Mouse (Mus musculus) liver, embryonic 13.5 days (tissue): ENCODE measurements around the gene U2af2. TPM values are rescaled to one million over a fixed set of nuclear protein-coding genes. Genes with fewer than 3 reads are reported as not detected.

Experiments
- ATAC-seq: fragments of 200-750 bp; cut with Nextera tagmentation; 2 replicates; pipeline ENCODE4 v1.8.0; 2017; ENCODE audit warnings: low read depth, mild to moderate bottlenecking, moderate number of reproducible peaks, moderate library complexity
- DNase-seq: peaks from one replicate; pipeline ENCODE4 v3.0.0; 2022
- H3K27ac ChIP-seq: fragments of 300-500 bp; sonication (generic); 2 replicates; pipeline ENCODE4 v1.5.1; 2015; ENCODE audit warnings: moderate library complexity, mild to moderate bottlenecking, inconsistent platforms
- H3K27me3 ChIP-seq: fragments of 300-500 bp; sonication (generic); 2 replicates; pipeline ENCODE4 v1.6.1; 2015; ENCODE audit warnings: mild to moderate bottlenecking, inconsistent platforms
- H3K36me3 ChIP-seq: fragments of 300-500 bp; sonication (generic); 2 replicates; pipeline ENCODE4 v1.6.1; 2015; ENCODE audit warnings: mild to moderate bottlenecking, inconsistent platforms
- H3K4me1 ChIP-seq: fragments of 300-500 bp; sonication (generic); replicated peaks from 2 replicates; pipeline ENCODE4 v1.6.1; 2015; ENCODE audit warnings: inconsistent platforms
- H3K4me2 ChIP-seq: fragments of 300-500 bp; sonication (generic); 2 replicates; pipeline ENCODE4 v1.6.1; 2015; ENCODE audit warnings: inconsistent platforms, mild to moderate bottlenecking, moderate library complexity
- H3K4me3 ChIP-seq: fragments of 300-500 bp; sonication (generic); replicated peaks from 2 replicates; pipeline ENCODE4 v1.5.1; 2015; ENCODE audit warnings: mild to moderate bottlenecking, inconsistent platforms
- H3K9ac ChIP-seq: fragments of 300-500 bp; sonication (generic); 2 replicates; pipeline ENCODE4 v1.6.1; 2015; ENCODE audit warnings: mild to moderate bottlenecking, inconsistent platforms
- H3K9me3 ChIP-seq: fragments of 300-500 bp; sonication (generic); replicated peaks from 2 replicates; pipeline ENCODE4 v1.6.1; 2016; ENCODE audit warnings: inconsistent platforms
- WGBS: fragments of 180-500 bp; shearing (Covaris S2); methylation state at CpG from one replicate; pipeline ENCODE4 v1.1.7; 2015; ENCODE audit not compliant: insufficient replicate concordance; 5-methylcytosine and 5-hydroxymethylcytosine counted together
- polyA plus RNA-seq: library from polyadenylated mRNA; unstranded; fragments of >200 nt; fragmentation: Nextera tagmentation; extraction: Ambion mirVana; gene quantifications from 2 replicates; pipeline ENCODE4 v1.2.1, GENCODE M21; 2015

The U2af2 gene
- polyA plus RNA-seq, 1 experiment from 2014 or later: 79.1 TPM

DNA sequence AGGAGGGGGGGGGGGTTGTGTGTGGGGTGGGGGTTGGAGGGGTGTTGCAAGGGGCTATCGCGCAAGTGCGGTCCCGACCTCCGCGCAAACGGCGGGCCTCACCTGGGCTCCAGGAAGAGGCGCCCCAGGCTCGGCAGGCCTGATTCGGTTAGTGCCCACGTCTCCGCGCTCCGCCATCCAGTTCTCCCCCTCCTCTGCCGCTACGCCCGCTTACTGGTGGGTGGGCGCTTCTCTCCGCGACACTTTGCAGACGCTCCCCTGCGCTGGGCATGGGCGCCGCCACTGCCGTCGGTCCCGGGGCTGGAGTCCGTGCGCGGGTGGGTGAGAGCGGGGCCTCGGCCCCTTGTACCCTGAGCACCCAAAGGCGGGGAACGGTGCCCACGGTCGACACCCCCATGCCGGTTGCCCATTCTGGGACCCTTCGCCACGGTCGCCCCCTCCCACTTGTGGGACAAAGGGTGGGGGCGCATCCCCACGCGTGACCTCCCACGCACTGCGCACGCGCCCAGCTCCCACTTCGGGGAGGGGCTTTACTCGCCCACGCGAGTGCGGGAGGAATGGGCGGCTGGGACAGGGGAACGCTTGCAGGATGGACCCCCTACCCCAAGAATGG, 5.2 kb upstream of the U2af2 start:
- Histone ChIP-seq H3K9ac (no peak overlapping the region), H3K4me1 (peaks cover 44% of the 10 kb centered on the region), H3K27me3 (peaks cover 78% of the 10 kb centered on the region), H3K36me3 (no peaks in the 10 kb centered on the region), H3K9me3 (no peaks in the 10 kb centered on the region), H3K4me2 (peak overlapping the region; percentile 55), H3K4me3 (peak overlapping the region; percentile 40), H3K27ac (no peak overlapping the region)
- WGBS: 5% methylated on average over 49 of the region's 55 CpGs
- DNase-seq (no peak), ATAC-seq (no peak)

DNA sequence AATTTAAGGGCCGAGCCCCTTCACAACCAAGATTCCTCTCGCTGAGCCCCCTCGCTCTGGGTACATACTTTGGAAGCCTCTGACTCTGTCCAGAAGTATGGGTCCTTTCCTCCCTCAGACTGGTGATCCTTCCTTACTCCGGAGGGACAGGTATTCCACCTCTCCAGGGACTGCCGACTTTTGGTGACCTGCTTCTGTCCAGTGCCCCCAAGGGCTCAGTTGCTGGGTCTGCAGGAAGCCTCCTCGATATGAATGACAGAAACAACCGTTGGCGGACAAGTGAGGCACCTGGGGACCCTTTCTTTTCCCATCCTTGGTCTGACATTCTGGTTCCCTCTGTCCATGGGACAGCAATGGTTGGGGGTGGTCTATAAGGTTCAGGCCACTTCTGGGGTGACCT, 4.6 kb upstream of the U2af2 start:
- Histone ChIP-seq H3K4me3 (no peak overlapping the region; the same call in 1 of the 2 replicates), H3K9ac (no peak overlapping the region)
- ATAC-seq: no peak

DNA sequence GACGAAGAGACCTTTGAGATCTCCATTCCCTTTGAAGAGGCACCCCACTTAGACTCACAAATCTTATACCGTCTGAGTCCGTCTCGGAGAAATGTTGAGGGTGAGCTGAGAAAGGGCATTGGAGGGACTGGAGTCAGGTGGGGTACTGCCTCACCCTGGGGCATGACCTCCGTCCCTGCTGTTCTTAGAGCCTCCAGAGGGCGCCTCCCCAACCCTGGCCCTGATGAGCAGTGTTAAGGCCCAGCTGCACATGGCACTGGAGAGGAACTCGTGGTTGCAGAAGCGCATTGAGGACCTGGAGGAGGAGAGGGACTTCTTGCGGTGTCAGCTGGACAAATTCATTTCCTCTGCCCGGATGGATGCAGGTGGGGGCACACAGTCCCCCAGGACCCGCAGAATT, 4.1 kb upstream of the U2af2 start:
- ATAC-seq (no peak), DNase-seq (no peak)
- H3K4me3 ChIP-seq: no peak overlapping the region
- H3K9me3 ChIP-seq: no peaks in the 10 kb centered on the region
- no peaks in the 10 kb centered on the region for H3K36me3 ChIP-seq
- H3K4me1 ChIP-seq: peaks cover 34% of the 10 kb centered on the region
- H3K4me2 ChIP-seq: no peak overlapping the region
- H3K27ac ChIP-seq: no peak overlapping the region
- H3K9ac ChIP-seq: no peak overlapping the region
- H3K27me3 ChIP-seq: peaks cover 67% of the 10 kb centered on the region
- 23% methylated on average over 11 of the region's 11 CpGs for WGBS

More for the DNA sequence above, 4.6 kb upstream of the U2af2 start:
- Histone ChIP-seq H3K27me3 (peaks cover 72% of the 10 kb centered on the region), H3K4me1 (peaks cover 37% of the 10 kb centered on the region), H3K27ac (no peak overlapping the region), H3K4me2 (peak overlapping the region; percentile 55), H3K9me3 (no peaks in the 10 kb centered on the region), H3K36me3 (no peaks in the 10 kb centered on the region)
- no peak for DNase-seq
- 31% methylated on average over 8 of the region's 8 CpGs for WGBS

DNA sequence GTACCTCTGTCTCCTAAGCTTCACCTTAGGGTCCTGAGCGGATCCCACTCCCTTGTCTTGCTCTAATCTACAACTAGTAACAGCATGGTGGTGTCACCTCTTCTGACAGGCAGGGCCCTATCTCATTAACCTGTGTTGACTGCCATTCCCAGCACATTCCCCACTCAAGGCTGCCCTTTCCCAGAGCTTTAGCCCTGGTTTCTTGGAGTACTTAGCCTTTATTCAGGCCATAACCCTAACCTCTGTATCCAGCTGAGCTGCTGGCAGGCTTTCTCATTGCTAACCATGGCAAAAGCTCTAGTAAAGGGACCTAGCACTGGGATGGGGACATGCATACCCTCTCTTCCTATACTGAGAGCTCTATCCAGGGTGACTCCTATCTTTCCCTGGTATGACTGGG, 3.3 kb upstream of the U2af2 start:
- H3K4me3 ChIP-seq: no peak overlapping the region
- ATAC-seq: no peak
- H3K4me1 ChIP-seq: peaks cover 33% of the 10 kb centered on the region
- H3K4me2 ChIP-seq: no peak overlapping the region
- DNase-seq: no peak
- WGBS: 77% methylated on average over 1 of the region's 1 CpGs
- no peaks in the 10 kb centered on the region for H3K9me3 ChIP-seq
- H3K27ac ChIP-seq: no peak overlapping the region
- peaks cover 59% of the 10 kb centered on the region for H3K27me3 ChIP-seq
- no peaks in the 10 kb centered on the region; the same call in 1 of the 2 replicates for H3K36me3 ChIP-seq
- H3K9ac ChIP-seq: no peak overlapping the region

DNA sequence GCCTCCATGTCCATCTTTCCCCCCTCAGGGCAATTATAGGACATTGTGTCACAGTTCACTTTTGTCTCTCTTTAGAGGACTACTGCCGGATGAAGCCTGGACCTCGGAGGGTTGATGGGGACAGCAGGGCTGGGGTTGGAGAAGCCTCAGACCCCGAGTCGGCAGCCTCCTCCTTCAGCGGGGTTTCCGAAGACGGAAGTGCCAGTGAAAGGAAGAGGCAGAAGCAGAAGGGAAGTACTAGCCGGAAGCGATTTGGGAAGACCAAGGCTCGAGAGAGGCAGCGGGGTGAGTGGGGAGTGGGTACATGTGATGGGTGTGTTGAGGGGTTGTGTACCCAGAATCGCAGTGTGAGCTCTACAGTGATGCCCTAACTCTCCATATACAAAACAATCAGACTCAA, 2.5 kb upstream of the U2af2 start:
- Histone ChIP-seq H3K36me3 (peaks cover 4% of the 10 kb centered on the region; the same call in 1 of the 2 replicates), H3K27ac (no peak overlapping the region), H3K9ac (peak overlapping the region; percentile 92; the same call in 1 of the 2 replicates), H3K4me2 (peak overlapping the region; percentile 98), H3K9me3 (no peaks in the 10 kb centered on the region), H3K4me3 (no peak overlapping the region), H3K4me1 (peaks cover 35% of the 10 kb centered on the region), H3K27me3 (peaks cover 51% of the 10 kb centered on the region)
- ATAC-seq (no peak), DNase-seq (no peak)
- 81% methylated on average over 12 of the region's 12 CpGs for WGBS

DNA sequence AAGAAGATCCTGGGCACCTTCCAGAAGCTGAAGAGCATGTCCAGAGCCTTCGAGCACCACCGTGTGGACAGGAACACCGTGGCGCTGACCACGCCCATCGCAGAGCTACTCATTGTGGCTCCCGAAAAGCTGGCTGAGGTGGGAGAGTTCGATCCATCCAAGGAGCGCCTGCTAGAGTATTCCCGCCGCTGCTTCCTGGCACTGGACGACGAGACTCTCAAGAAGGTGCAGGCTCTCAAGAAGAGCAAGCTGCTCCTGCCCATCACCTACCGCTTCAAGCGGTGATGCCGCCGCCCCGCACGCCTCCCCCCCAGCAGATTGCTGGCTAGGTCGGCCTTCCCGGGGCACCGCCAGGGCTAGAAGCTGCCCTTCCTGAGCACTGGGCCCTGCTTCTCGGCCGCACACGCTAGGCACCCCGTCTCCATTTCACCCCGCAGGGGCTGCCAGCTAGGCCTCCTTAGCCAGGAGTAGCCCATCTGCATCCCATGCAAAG, 1.7 kb upstream of the U2af2 start:
- peaks cover 42% of the 10 kb centered on the region for H3K4me1 ChIP-seq
- H3K36me3 ChIP-seq: peaks cover 5% of the 10 kb centered on the region; the same call in 1 of the 2 replicates
- H3K4me2 ChIP-seq: peak overlapping the region; percentile 98
- H3K27me3 ChIP-seq: peaks cover 42% of the 10 kb centered on the region
- H3K9ac ChIP-seq: peak overlapping the region; percentile 92
- peak overlapping the region; percentile 82 for H3K4me3 ChIP-seq
- no peak for ATAC-seq
- H3K9me3 ChIP-seq: no peaks in the 10 kb centered on the region
- peak; percentile 76 for DNase-seq
- peak overlapping the region; percentile 99 for H3K27ac ChIP-seq
- 3% methylated on average over 27 of the region's 27 CpGs for WGBS

DNA sequence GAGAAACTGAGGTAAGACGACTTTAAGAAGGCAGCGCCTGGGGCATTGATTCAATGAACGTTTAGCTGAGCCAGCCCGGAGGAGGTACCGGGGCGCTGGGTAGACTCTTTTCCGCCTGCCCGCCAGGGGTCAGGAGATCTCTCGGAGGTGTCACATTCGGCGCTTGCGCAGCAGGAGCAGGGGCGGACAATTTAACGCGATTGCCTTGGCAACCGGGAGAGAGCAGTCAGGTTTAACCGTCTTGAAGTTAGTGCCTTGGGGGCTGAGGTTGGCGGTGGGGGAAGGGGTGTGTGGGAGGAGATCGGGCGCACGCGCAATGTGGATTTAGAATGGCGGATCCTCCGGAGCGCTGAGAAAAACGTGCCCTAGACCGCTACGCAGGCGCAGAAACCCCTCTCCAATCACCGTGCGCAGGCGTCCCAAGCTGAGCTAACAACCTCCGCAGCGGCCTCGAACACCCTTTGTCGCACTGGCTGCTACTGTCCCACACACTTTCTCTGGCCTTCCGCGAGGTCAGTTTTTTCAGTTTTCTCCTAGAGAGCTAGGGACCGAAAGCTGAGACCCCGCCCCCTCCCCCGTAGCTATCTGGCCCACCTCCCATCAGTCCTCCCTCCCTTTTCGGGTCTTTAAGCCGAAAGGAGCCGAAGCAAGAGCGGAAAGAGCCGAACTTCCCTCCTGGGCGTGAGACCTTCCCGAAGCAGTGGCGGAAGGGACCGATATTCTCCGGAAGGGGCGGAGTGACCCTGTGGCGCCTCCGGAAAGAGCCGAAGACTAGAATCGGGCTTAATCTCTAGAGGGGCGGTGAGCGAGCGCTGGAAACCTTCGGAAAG, 784 bp upstream of the U2af2 start:
- peaks cover 34% of the 10 kb centered on the region for H3K27me3 ChIP-seq
- peak overlapping the region; percentile 82 for H3K4me3 ChIP-seq
- peak; percentile 83 for ATAC-seq
- WGBS: under 1% methylated on average over 60 of the region's 60 CpGs
- H3K4me1 ChIP-seq: peaks cover 50% of the 10 kb centered on the region
- peaks cover 14% of the 10 kb centered on the region for H3K36me3 ChIP-seq
- DNase-seq: peak; percentile 94
- peak overlapping the region; percentile 98 for H3K4me2 ChIP-seq
- H3K9ac ChIP-seq: peak overlapping the region; percentile 92
- no peaks in the 10 kb centered on the region for H3K9me3 ChIP-seq
- peak overlapping the region; percentile 99 for H3K27ac ChIP-seq

DNA sequence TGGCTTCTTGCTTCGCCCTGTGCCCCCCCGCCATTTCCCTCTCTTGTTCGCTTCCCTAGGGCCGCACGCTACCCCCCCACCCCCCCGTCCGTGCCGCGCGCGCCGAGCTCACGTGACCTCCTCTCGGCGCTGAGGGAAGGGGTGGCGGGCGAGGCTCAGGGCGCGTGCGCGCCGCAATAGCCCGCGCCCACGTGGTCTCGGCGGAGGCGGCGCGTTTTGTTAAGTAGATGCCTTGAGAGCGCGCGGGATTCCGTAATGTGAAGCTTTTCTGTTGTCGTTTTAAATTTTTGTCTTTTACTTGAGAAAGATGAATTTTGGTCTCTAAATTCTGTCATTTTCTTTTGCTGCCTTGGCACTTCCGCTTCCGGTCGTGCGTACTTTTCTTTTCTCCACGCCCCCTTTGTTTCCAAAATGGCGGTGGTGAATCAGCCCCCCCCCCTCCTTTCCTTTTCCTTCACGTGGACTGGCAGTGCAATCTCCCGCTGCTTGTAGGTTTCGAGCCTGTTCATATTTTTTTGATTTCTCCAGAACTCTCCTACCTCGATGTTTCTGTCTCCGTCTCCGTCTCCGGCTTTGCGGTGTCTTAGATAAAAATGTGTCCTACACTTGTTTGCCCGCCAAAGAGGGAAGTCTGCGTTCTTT, 538 bp downstream of the U2af2 start:
- under 1% methylated on average over 51 of the region's 51 CpGs for WGBS
- peak overlapping the region; percentile 92 for H3K9ac ChIP-seq
- no peaks in the 10 kb centered on the region for H3K9me3 ChIP-seq
- H3K4me2 ChIP-seq: peak overlapping the region; percentile 98
- H3K4me1 ChIP-seq: peaks cover 59% of the 10 kb centered on the region
- H3K27me3 ChIP-seq: peaks cover 21% of the 10 kb centered on the region
- ATAC-seq (peak; percentile 63), DNase-seq (no peak)
- H3K4me3 ChIP-seq: peak overlapping the region; percentile 82
- H3K36me3 ChIP-seq: peaks cover 27% of the 10 kb centered on the region
- H3K27ac ChIP-seq: peak overlapping the region; percentile 99

DNA sequence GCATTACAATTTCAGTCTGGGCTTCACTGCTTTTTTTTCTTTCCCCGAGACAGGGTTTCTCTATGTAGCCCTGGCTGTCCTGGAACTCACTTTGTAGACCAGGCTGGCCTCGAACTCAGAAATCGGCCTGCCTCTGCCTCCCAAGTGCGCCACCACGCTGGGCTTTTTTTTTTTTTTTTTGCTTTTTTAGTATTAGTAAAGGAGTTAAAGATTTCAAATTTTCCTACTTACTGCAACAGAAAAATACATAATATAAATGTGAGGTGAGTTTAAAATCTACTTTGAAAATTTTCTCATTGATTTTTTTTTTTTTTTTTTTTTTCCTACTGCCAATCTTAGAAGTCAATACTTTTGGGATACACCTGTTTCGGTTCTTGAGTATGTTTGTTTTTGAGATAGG, 2.9 kb downstream of the U2af2 start:
- peak overlapping the region; percentile 92; the same call in 1 of the 2 replicates for H3K9ac ChIP-seq
- no peak for DNase-seq
- peaks cover 56% of the 10 kb centered on the region for H3K4me1 ChIP-seq
- WGBS: 79% methylated on average over 6 of the region's 6 CpGs
- H3K27me3 ChIP-seq: no peaks in the 10 kb centered on the region
- H3K9me3 ChIP-seq: no peaks in the 10 kb centered on the region
- H3K4me3 ChIP-seq: peak overlapping the region; percentile 82
- peak overlapping the region; percentile 98 for H3K4me2 ChIP-seq
- no peak for ATAC-seq
- peaks cover 51% of the 10 kb centered on the region for H3K36me3 ChIP-seq
- H3K27ac ChIP-seq: no peak overlapping the region

DNA sequence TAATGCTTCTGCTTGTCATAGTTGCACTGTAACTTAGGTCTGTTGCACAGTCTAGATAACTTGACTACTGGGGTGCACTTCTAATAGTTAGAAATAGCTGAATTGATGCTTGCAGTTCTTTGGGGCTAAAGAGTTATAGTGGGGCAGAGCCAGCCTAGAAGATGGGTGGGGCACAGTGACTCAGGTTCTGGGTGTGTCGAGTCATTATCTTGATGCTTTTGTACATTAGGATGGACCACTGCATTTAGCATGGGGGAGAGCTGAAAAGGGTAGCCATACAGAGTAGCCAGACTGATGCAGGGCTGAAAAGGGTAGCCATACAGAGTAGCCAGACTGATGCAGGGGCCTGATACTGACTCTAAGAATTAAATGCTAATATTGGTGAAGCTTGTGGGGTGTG, 11.6 kb downstream of the U2af2 start:
- peaks cover 70% of the 10 kb centered on the region for H3K4me1 ChIP-seq
- WGBS: 7% methylated on average over 1 of the region's 1 CpGs
- peak; percentile 66 for DNase-seq

DNA sequence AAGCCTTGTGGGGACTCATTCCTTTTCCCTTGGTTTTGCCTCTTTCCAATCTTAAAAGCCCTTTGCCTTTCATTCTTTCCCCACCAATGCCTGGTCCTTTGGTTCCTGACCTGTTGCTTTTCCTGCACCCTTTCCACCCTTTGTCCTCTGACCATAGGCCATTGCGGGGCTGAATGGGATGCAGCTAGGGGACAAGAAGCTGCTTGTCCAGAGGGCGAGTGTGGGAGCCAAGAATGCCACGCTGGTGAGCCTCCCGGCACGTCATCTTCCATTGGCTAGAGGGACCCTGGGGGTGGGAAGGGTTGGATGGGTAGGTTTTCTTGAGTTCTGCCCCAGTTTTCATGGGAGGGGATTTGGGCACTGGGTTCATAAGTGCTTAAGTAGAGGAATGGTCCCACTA, 13.0 kb downstream of the U2af2 start:
- DNase-seq: no peak
- Histone ChIP-seq H3K4me3 (no peak overlapping the region), H3K9me3 (no peaks in the 10 kb centered on the region), H3K27ac (peak overlapping the region; percentile 64), H3K4me2 (0 out of 2 replicates have a peak overlapping the region, but pooled peaks have one; percentile 3), H3K27me3 (no peaks in the 10 kb centered on the region), H3K4me1 (peaks cover 73% of the 10 kb centered on the region), H3K9ac (0 out of 2 replicates have a peak overlapping the region, but pooled peaks have one; percentile 29), H3K36me3 (peaks cover 92% of the 10 kb centered on the region)
- 87% methylated on average over 5 of the region's 5 CpGs for whole genome bisulfite sequencing
- no peak for ATAC-seq

More for the DNA sequence above, 11.6 kb downstream of the U2af2 start:
- Histone ChIP-seq H3K36me3 (peaks cover 99% of the 10 kb centered on the region), H3K27ac (peak overlapping the region; percentile 89), H3K9ac (peak overlapping the region; percentile 64), H3K4me3 (peak overlapping the region; percentile 25), H3K4me2 (peak overlapping the region; percentile 59), H3K9me3 (no peaks in the 10 kb centered on the region), H3K27me3 (no peaks in the 10 kb centered on the region)
- peak; percentile 78 for ATAC-seq
